Mouse (Mus musculus) forebrain, embryonic 14.5 days (tissue): ENCODE measurements around the gene Gnl2. TPM values are rescaled to one million over a fixed set of nuclear protein-coding genes. Genes with fewer than 3 reads are reported as not detected.
A peak's percentile ranks its signal among the peaks of the same experiment; 100 is the strongest.

Experiments used
- ATAC-seq: fragments of 200-750 bp; cut with Nextera tagmentation; 2 replicates; pipeline ENCODE4 v1.8.0; 2017; ENCODE audit warnings: mild to moderate bottlenecking, moderate library complexity
- DNase-seq: peaks from one replicate; pipeline ENCODE4 v3.0.0-alpha.2; 2015; ENCODE audit warnings: low spot score
- H3K27ac ChIP-seq: fragments of 300-500 bp; sonication (generic); 2 replicates; pipeline ENCODE4 v1.5.1; 2014; ENCODE audit warnings: low read depth, mild to moderate bottlenecking, control low read depth, low read length, moderate library complexity
- H3K27me3 ChIP-seq: fragments of 300-500 bp; sonication (generic); replicated peaks from 2 replicates; pipeline ENCODE4 v1.6.1; 2014; ENCODE audit warnings: low read length, control low read depth, mixed read lengths; ENCODE audit not compliant: control insufficient read depth, insufficient read depth
- H3K36me3 ChIP-seq: fragments of 300-500 bp; sonication (generic); 2 replicates; pipeline ENCODE4 v1.6.1; 2014; ENCODE audit warnings: low read length, control low read depth; ENCODE audit not compliant: control insufficient read depth, insufficient read depth
- H3K4me1 ChIP-seq: fragments of 300-500 bp; sonication (generic); 2 replicates; pipeline ENCODE4 v1.6.1; 2014; ENCODE audit warnings: antibody characterized with exemption, low read length, control low read depth; ENCODE audit not compliant: control insufficient read depth, insufficient read depth
- H3K4me2 ChIP-seq: fragments of 300-500 bp; sonication (generic); 2 replicates; pipeline ENCODE4 v1.6.1; 2014; ENCODE audit warnings: mild to moderate bottlenecking, control low read depth, low read length
- H3K4me3 ChIP-seq: fragments of 300-500 bp; sonication (generic); 2 replicates; pipeline ENCODE4 v1.5.1; 2014; ENCODE audit warnings: low read depth, low read length, control low read depth
- H3K9ac ChIP-seq: fragments of 300-500 bp; sonication (generic); 2 replicates; pipeline ENCODE4 v1.6.1; 2014; ENCODE audit warnings: mild to moderate bottlenecking, low read length, control low read depth, moderate library complexity
- H3K9me3 ChIP-seq: fragments of 300-500 bp; sonication (generic); replicated peaks from 2 replicates; pipeline ENCODE4 v1.6.1; 2016; ENCODE audit warnings: low read length, control low read depth, mixed read lengths; ENCODE audit not compliant: control insufficient read depth
- WGBS: fragments of 180-500 bp; shearing (Covaris S2); extraction: QIAGEN DNeasy Blood & Tissue Kit; methylation state at CpG from one replicate; pipeline ENCODE4 v1.1.7; 2014; 5-methylcytosine and 5-hydroxymethylcytosine counted together
- polyA plus RNA-seq: library from polyadenylated mRNA; unstranded; fragments of >200 nt; fragmentation: Nextera tagmentation; extraction: Ambion mirVana; gene quantifications from 2 replicates; pipeline ENCODE4 v1.2.1, GENCODE M21; 2014

Gene Gnl2
- polyA plus RNA-seq, 1 experiment from 2014 or later, result 86.4 TPM

GRCm38 (mm10) chr4:124983893-124984526 is 32.4 kb upstream of the Gnl2 start:
- H3K9ac ChIP-seq, result no peak overlapping the region
- WGBS, result 22% methylated on average over 9 of the region's 9 CpGs
- ATAC-seq, result no peak
- H3K36me3 ChIP-seq, result no peaks in the 10 kb centered on the region
- H3K9me3 ChIP-seq, result no peaks in the 10 kb centered on the region
- peaks cover 48% of the 10 kb centered on the region for H3K27me3 ChIP-seq
- H3K4me2 ChIP-seq, result no peak overlapping the region
- no peak overlapping the region for H3K27ac ChIP-seq
- DNase-seq, result no peak
- no peak overlapping the region for H3K4me3 ChIP-seq
- peaks cover 5% of the 10 kb centered on the region for H3K4me1 ChIP-seq

- 10% methylated on average over 18 of the region's 18 CpGs for WGBS
- Histone ChIP-seq H3K4me2 (no peak overlapping the region), H3K4me3 (no peak overlapping the region), H3K27me3 (peaks cover 58% of the 10 kb centered on the region), H3K9ac (no peak overlapping the region), H3K27ac (no peak overlapping the region), H3K4me1 (peaks cover 5% of the 10 kb centered on the region), H3K9me3 (no peaks in the 10 kb centered on the region), H3K36me3 (no peaks in the 10 kb centered on the region)
- ATAC-seq, result no peak
- no peak for DNase-seq
Measured at GRCm38 (mm10) chr4:124984871-124985670, 31.3 kb upstream of the Gnl2 start.

- Histone ChIP-seq H3K9me3 (no peaks in the 10 kb centered on the region), H3K4me1 (peaks cover 5% of the 10 kb centered on the region), H3K36me3 (no peaks in the 10 kb centered on the region), H3K27me3 (peaks cover 63% of the 10 kb centered on the region), H3K27ac (no peak within 1 kb of the TSS), H3K9ac (peak within 1 kb of the TSS; percentile 37), H3K4me3 (peak within 1 kb of the TSS; percentile 30), H3K4me2 (peak within 1 kb of the TSS; percentile 51)
- DNase-seq, result no peak
- ATAC-seq, result peak; percentile 20; the same call in 1 of the 2 replicates
- 1% methylated on average over 42 of the region's 62 CpGs for WGBS
Measured at GRCm38 (mm10) chr4:124985671-124986602, 30.4 kb upstream of the Gnl2 start, which contains the start of gene Rspo1. Gene Rspo1, plus strand, starts transcription at chr4:124986430.

- Histone ChIP-seq H3K36me3 (no peaks in the 10 kb centered on the region), H3K4me1 (peaks cover 5% of the 10 kb centered on the region), H3K4me2 (peak overlapping the region; percentile 51), H3K9ac (peak overlapping the region; percentile 37), H3K9me3 (no peaks in the 10 kb centered on the region), H3K4me3 (peak overlapping the region; percentile 30), H3K27ac (no peak overlapping the region), H3K27me3 (peaks cover 67% of the 10 kb centered on the region)
- peak; percentile 48 for DNase-seq
- no peak for ATAC-seq
- WGBS, result 3% methylated on average over 43 of the region's 51 CpGs
Measured at GRCm38 (mm10) chr4:124986739-124987710, 29.4 kb upstream of the Gnl2 start.

- ATAC-seq (no peak), DNase-seq (no peak)
- Histone ChIP-seq H3K4me2 (0 out of 2 replicates have a peak overlapping the region, but pooled peaks have one; percentile 5), H3K9ac (no peak overlapping the region), H3K4me1 (peaks cover 5% of the 10 kb centered on the region), H3K4me3 (no peak overlapping the region), H3K9me3 (no peaks in the 10 kb centered on the region), H3K36me3 (no peaks in the 10 kb centered on the region), H3K27me3 (peaks cover 67% of the 10 kb centered on the region), H3K27ac (no peak overlapping the region)
- WGBS, result 5% methylated on average over 10 of the region's 10 CpGs
Measured at GRCm38 (mm10) chr4:124987711-124988097, 28.7 kb upstream of the Gnl2 start.

GRCm38 (mm10) chr4:124988382-124988781 is 28.0 kb upstream of the Gnl2 start:
- no peak for DNase-seq
- peaks cover 5% of the 10 kb centered on the region for H3K4me1 ChIP-seq
- ATAC-seq, result no peak
- no peak overlapping the region for H3K4me2 ChIP-seq
- H3K27ac ChIP-seq, result no peak overlapping the region
- H3K9ac ChIP-seq, result no peak overlapping the region
- no peak overlapping the region for H3K4me3 ChIP-seq
- no peaks in the 10 kb centered on the region for H3K36me3 ChIP-seq
- peaks cover 67% of the 10 kb centered on the region for H3K27me3 ChIP-seq
- no peaks in the 10 kb centered on the region for H3K9me3 ChIP-seq
- 19% methylated on average over 9 of the region's 9 CpGs for WGBS

GRCm38 (mm10) chr4:124989787-124990253 is 26.6 kb upstream of the Gnl2 start:
- Histone ChIP-seq H3K27me3 (peaks cover 58% of the 10 kb centered on the region), H3K9me3 (no peaks in the 10 kb centered on the region), H3K4me1 (peaks cover 5% of the 10 kb centered on the region), H3K36me3 (no peaks in the 10 kb centered on the region), H3K4me3 (no peak overlapping the region), H3K9ac (peak overlapping the region; percentile 32; the same call in 1 of the 2 replicates), H3K27ac (no peak overlapping the region), H3K4me2 (peak overlapping the region; percentile 16; the same call in 1 of the 2 replicates)
- WGBS, result 4% methylated on average over 20 of the region's 20 CpGs
- no peak for ATAC-seq
- no peak for DNase-seq
